Mouse (Mus musculus) gastrocnemius, postnatal 14 days (tissue): Measurements from ENCODE around the gene Calr3. TPM values are rescaled to one million over a fixed set of nuclear protein-coding genes. Genes with fewer than 3 reads are reported as not detected.

Experiments
- DNase-seq: peaks from one replicate; pipeline ENCODE4 v3.0.0; 2021; ENCODE audit warnings: mixed read lengths
- intact Hi-C: fragments of 180-260 bp; cut with DNase I; formaldehyde crosslinking; loops from one replicate; pipeline ENCODE4 v1.15.1; 2025; ENCODE audit warnings: low total_unique reads
- total RNA-seq, 2 experiments: library from RNA; stranded (reverse); gene quantifications; 2 replicates each; pipeline ENCODE4 v1.2.3; 2021

Gene Calr3
- total RNA-seq, 2 experiments from 2014 or later = 1.7 to 1.8 TPM

DNA sequence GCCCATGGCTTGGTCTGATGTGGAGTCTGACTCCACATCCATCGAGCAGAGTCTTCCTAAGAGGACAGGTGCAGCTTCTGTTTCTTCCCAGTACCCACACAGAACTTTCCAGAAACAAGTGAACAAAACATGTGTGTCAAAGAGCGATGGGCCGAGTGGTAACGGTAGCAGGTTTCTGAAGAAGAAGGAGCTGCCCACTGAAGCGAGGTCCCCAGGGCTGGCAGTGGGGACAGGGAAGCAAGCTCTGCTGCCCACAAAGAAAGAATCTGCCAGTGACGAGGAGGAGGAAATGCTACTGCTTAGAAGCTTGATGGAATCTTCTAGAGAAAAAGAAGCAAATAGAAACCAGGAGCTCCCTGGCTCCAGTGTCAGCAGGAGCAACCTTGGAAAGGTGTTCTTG lies 1.4 kb upstream of the Calr3 start:
- no peak for DNase-seq
- intact Hi-C loops = no loop called here

DNA sequence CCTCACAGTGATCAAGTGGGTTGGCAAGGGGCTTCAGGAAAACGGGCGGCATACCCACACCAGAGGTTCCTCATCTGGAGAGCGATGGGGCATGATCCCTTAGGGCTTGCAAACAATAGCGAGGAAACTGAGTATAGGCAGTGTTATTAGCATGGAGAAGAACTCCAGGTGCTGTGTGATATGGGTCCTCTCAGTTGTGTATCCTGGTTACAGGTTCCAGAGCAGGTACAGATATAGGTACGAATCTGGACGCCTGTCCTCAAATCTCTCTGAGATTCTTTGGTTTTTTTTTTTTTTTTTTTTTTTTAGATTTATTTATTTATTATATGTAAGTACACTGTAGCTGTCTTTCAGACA lies 302 bp upstream of the Calr3 start:
- no peak for DNase-seq

DNA sequence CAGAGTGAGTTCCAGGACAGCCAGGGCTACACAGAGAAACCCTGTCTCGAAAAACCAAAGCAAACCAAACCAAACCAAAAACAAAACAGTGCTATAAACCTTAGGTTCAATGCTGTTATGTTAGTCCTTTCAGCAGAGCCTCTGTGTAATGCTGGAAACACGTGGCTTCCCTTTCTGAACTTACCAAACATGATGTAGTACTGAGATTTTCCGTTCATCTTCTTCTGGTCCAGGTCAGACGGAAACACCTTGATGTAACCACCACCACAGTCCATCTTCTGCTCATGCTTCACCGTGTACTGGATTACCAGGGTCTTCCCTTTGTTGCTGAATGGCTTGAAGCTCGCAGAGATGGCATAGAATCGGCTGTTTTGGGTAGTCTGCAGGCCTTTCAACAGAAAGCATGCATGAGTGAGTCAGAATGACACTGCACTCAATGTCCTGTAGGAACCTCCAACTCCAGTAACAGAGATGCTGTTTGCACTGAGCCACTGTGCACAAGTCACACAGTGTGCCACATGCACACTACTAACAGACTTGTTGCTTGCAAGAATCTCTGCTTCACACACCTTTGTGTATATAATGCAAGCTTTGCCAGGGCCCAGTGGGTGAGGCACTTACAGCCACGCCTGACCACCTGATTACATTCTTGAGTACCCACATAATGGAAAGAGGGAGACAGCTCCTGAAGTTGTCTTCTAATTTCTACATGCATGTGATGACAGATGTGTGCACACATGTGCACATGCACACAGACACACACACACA lies 5.2 kb downstream of the Calr3 start:
- intact Hi-C loops = no loop called here
- DNase-seq = no peak

More for the DNA sequence above, 302 bp upstream of the Calr3 start:
- intact Hi-C loops = no loop called here

DNA sequence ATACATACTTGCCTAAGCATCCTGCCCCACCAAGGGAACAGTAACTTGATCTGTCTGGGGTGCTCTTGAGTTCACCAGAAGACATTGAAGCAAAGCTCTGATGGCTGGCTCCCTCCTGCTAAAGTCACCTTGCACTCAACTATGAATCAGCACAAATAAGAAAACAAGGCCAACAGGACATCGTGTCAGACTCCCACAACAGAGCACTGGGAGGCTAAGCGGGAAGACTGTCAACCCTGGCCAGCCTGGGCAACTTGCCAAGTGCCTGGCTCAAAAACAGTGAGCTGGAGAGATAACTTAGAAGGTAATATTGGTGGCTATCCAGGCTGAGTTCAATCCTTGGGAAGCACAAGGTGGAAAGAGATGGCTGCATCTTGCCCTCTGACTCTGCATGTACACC lies 8.7 kb downstream of the Calr3 start:
- DNase-seq = no peak
- intact Hi-C loops = no loop called here

DNA sequence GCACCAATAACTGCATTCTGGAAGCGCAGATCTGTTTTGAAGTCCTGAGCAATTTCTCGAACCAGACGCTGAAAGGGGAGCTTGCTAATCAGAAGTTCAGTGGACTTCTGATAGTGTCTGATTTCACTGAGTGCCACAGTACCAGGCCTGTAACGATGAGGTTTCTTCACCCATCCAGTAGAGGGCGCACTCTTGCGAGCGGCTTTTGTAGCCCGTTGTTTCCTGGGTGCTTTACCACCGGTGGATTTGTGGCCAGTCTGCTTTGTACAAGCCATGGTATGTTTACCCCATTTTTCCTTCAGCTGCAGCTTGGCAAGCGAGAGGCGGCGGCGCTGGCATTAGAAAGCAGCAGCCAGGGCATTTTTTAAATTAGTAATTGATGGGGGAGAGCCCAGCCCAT lies 14.0 kb downstream of the Calr3 start:
- DNase-seq = no peak
- intact Hi-C loops = no loop called here

DNA sequence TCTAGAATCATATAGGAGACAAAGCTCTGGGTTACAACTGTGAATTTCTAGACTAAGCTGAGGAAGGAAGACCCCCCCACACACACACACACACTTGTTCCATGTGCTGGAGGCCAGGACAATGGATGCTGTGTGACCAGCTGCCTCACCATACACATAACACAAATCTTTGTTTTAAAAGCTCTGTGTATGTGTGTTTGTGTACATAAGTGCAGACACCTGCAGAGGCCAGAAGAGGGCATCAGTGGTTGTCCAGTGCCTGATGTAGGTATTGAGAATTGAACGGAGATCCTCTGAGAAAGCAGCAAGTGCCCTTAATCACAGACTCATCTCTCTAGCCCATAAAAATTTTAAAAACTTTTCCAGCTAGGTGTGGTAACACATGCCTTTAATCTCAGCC lies 20.7 kb downstream of the Calr3 start:
- DNase-seq = no peak
- intact Hi-C loops = no loop called here

DNA sequence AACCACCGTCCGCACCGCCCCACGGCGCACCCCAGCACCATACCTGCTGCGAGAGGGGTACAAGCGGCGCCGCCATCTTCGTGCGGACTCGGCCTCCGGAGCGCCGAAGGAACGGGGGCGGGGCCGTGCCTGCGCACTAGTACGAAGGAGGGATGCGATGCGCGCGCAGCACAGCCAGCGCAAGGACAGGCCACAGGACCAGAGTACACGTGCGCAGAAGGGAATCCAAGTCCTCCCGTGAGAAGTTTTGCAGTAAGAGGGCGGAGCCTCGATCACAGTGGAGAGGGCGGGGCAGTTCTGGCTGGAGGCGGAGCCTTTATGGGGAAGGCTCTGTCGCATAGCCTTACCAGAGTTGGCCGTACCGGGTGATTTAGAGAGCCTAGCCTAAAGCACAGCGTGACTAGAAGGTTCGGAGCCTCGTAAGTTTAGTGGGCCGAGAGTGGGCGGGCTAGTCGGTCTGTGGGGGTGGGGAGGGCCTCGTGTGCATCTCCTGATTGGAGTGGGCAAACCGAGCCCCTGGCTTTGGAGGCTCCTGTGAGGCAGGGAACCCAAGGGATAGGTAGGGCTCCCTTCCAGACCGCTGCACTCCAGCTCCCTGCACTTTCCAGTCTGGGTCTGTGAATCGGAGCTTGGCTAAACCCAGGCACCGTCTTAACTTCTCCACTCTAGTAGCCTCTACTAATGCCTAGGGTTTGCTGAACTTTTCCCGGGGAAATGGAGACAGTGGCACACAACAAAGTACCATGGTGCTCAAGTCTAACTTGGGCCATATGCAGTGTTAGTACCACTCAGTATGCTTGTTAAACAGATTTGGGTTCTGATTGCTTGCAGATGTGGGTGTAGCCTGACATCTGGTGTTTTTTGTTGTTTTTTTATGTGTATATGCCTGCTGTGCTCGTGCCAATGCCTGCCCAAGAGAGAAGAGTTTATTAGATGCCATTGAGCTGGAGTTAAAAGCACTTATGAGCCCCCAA lies 22.0 kb downstream of the Calr3 start, which contains the start of gene Eps15l1:
TSS of gene Eps15l1 (minus strand) at position 99 of the 974 bp plus-strand sequence.
- intact Hi-C loops = no loop called here
- DNase-seq = peak; percentile 99

DNA sequence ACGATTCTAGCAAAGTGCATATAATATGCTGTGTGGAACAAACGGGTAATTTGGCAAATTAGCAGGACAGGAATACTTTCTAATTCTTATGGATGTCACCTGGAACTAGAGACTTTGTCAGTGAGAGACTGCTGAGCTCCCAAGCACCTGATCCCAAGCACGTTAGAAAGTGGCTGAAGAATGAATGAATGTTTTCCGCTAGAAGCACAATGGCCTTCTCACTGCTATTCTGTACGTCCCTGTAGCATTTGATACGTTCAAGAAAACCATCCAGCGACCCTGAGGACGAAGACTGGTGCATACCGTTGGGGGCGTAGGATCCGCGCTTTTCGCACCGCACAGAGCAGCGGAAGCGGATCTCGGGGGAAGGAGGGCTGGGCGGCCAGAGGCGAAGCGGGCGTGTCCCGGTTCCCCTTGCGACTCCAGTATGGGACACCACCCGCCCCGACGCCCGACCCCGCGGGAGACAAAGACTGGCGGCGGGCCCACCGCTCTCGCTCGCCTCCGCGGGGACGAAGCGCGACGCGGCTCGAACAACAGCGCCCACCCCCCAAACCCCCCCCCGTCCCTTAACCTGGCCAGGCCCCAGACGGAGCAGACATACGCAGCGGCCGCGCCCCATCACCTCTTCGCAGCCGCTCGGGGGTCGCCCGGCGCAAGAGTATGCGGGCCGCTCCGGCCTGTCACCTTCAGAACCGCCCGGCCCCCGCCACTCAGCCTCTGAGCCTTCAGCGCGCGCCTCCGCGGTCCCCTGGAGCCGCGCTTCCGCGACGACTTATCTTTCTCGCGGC lies 22.9 kb downstream of the Calr3 start:
- intact Hi-C loops = no loop called here
- DNase-seq = peak; percentile 53

DNA sequence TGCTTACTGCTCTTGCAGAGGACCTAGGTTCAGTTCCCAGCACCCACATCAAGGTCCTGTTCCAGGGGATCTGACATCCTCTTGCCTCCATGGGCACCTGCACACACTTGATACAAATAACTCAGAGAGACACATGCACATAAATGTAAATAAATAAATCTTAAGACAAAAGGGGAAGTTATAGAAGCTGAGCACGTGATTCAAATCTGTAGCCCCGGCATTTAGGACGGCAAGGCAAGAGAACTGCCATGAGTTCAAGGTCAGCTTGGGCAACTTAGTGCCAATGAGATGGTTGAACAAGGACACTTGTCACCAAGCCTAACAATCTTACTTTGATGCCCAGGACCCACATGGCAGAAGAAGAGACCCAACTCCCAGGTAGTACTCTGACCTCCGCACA lies 25.6 kb downstream of the Calr3 start:
- intact Hi-C loops = no loop called here

DNA sequence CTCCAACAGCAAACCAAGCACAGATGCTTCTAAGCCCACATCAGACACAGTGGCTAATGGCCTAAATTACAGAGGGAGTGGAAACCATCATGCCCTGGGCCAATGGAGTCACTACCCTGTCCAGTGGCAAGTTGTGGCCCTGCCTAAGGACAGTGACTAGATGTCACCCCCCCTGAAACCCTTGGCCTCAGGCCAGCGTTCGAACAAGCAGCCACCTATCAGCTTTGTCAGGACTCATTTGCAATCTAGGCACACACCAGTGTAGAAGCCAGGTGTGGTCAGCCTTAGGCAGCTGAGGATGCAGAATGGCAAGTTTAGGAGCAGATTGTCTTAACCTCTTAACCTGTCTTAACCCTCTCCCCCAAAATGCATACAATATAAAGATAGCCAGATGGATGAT lies 28.4 kb downstream of the Calr3 start:
- DNase-seq = no peak
- intact Hi-C loops = no loop called here

More for the DNA sequence above, 25.6 kb downstream of the Calr3 start:
- DNase-seq = no peak

DNA sequence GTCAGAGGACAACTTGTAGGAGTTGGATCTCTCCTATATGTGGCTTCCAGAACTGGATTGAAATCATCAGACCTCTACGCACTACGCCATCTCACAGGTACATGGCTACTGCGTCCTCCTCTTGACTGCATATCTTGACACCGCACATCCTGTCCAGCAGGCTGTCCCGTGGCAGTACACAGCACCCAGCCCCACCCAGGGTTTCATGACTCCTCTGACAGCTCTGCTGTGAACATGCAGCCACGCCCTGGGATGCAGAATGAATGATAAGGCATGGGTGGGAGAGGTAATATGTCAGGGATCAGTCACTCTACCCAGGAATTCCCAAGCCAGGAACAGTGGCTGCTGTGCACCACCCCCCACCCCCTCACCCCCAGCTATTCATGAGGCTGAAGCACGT lies 29.8 kb downstream of the Calr3 start:
- DNase-seq = no peak
- intact Hi-C loops = no loop called here

DNA sequence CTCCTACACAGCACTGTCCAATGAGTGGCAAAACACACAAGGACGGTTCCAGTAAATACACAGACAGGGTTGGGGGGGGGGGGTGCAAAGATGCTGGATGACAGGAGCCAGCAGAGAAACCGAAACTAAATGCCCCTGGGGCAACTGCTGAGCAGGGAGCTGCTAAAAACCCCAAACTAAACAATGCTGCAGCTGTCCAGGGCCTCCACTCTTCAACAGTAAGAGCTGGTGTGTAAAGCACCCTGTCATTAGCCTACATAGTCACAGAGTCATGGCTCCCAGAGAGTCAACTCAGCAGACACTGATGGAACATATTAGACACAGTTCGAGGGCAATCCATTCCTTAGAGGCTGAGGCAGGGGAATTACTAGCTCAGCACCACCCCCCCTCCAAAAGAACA lies 34.2 kb downstream of the Calr3 start:
- no peak for DNase-seq
- intact Hi-C loops = no loop called here

DNA sequence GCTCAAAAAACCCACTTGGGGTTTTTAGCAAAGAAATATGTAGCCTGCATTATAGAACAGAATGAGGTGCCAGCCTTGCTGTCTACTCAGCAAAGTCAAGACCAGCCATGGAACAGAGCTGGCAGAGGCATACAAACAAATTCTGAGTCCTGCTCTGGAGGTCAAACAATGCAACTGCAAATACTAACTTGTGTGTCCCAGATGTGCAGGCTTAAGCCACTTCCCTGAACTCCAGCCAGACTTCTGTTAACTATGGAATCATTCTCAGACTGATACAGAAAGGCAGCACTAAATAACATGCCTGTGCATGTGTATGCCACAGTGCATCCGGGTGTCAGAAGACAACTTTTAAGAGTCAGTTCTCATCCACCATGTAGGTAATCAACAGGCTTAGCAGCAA lies 35.8 kb downstream of the Calr3 start:
- intact Hi-C loops = no loop called here
- DNase-seq = no peak

DNA sequence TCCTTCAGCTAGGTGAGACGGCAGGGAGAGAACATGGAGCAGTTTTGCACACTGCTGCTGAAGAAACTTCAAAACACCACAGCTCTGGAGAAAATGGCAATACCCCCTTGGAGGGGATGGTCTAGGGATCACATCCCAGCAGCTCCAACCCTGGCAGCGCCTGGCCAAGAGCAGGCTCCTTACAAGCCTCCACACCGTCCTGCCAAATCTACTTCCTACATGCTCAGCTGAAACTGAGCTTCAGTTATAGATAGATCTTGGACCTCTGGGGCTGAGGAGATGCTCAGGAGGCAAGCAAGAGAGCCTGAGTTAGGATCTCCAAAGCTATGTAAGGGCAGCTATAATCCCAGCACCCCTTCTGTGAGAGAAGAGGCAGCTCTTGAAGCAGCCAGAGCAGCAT lies 40.7 kb downstream of the Calr3 start:
- intact Hi-C loops = no loop called here
- peak; percentile 14 for DNase-seq

DNA sequence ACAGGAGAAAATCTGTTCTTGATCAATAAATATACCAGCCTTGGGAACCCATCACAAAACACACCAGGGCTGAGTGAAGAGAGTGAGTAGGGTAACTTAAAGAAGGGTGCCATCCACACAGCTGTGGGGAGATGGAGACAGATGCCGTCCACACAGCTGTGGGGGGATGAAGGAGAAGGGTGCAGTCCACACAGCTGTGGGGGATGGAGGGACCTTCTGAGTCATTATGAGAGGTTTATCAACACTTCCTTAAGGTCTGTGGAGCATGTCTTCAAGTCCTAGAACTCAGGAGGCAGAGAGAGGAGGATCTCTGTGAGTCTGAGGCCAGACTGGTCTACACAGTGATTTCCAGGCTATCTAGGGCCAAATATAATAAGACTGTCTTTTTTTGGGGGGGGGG lies 42.3 kb downstream of the Calr3 start:
- intact Hi-C loops = no loop called here
- DNase-seq = no peak

DNA sequence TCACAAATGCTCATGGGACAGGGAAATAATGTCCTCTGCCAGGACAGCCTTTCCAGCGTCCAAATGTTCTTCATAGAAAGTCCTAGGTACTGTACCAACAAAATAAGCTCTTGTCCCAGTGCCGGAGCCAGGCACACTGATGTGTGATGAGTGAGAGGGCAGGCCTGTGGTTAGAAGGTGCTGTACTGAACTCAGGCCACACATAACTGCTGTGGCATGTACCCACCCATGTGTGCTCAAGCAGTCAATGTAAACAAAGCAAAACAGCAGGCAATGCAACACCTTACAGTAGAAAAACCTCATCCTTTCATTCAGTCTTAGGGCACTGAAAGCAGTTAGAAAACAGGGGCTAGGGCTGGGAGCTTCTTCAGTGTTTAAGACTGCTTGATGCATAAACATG lies 57.9 kb downstream of the Calr3 start:
- no peak for DNase-seq
- intact Hi-C loops = no loop called here

DNA sequence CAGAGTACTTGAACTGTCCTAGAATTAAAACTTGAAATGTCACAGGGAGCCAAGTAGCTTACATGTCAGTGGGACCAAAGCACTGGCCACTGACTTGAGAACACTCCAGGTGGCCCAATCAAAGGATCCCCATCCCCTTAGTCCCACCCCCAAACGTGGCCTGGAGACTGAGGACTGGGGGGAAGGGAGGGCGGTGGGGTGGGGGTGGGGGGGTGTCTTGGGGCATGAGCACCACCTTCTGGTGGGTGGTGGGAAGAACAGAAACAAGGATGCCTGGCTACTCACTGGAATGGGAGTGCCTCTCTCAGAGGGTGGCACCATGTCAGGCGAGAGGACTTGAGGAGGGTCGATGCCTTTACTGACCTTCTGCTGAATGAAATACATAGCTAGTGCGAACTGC lies 61.3 kb downstream of the Calr3 start:
- DNase-seq = no peak
- intact Hi-C loops = no loop called here

DNA sequence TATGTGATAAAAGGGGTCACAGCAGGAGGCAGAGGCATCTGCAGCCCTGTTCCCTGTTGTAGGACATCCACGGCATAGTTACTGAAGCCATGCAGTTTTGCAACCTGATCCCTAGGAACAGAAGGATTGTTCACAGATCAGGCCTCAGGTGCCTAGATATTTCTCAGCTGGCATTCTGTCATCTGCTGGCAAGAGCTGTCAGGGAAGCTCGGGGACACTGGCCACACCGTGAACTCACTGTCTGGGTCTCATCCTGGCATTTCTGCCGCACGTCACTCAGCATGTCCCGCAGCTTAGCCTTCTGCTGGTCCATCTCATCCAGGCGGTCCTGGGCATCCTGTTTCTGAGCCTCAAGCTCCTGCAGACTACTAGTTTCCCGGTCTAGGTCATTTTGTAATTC lies 63.0 kb downstream of the Calr3 start:
- intact Hi-C loops = no loop called here
- DNase-seq = no peak

DNA sequence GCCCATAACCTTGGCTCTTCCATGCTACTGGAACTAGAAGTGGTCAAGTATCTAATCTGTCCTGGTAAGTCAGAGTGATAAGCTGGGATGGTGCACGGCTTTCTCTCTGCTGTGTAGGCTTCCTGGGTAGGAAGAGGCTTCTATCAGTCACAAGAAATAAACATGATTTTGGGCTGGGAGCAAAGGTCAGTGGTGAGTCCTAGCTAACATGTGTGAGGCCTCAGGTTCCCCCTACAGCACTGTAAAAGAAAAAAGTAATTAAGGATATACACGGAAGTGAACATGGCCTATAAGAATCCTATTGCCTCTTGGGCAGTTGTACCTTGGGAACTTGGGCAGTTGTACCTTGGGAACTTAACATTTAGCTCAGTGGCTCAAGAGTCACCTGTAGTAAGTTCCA lies 66.8 kb downstream of the Calr3 start:
- DNase-seq = no peak
- intact Hi-C loops = no loop called here

DNA sequence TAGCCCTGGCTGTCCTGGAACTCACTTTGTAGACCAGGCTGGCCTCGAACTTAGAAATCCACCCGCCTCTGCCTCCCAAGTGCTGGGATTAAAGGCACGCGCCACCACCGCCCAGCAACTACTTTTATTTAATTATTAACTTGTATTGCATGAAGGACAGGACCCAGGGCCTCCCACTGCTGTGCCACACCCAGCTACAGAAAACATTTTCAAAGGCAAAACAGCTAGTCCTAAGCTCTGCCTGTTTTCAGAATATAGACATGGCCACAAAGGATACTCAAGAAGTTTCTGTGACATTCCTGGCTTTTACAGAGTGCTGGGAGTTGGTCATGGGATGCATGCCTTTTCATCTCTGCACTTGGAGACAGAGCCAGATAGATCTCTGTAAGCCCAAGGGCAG lies 67.4 kb downstream of the Calr3 start:
- intact Hi-C loops = no loop called here
- DNase-seq = no peak
